Mouse (Mus musculus) neural tube, embryonic 12.5 days (tissue): Measurements from ENCODE around the gene Gm30737. TPM values are rescaled to one million over a fixed set of nuclear protein-coding genes. Genes with fewer than 3 reads are reported as not detected.
"Not testable (repeated sequence)": the region's sequence is repeated elsewhere in the genome, so short reads cannot be mapped to it uniquely, and the experiment has no call there.

Source experiments
- ATAC-seq: fragments of 200-750 bp; cut with Nextera tagmentation; 2 replicates; pipeline ENCODE4 v1.8.0; 2017; ENCODE audit warnings: low read depth, mild to moderate bottlenecking, moderate TSS enrichment, moderate library complexity; ENCODE audit not compliant: low FRiP score
- H3K27ac ChIP-seq: fragments of 300-500 bp; sonication (generic); 2 replicates; pipeline ENCODE4 v1.5.1; 2016
- H3K27me3 ChIP-seq: fragments of 300-500 bp; sonication (generic); replicated peaks from 2 replicates; pipeline ENCODE4 v1.6.1; 2016; ENCODE audit warnings: mild to moderate bottlenecking
- H3K36me3 ChIP-seq: fragments of 300-500 bp; sonication (generic); 2 replicates; pipeline ENCODE4 v1.6.1; 2016; ENCODE audit warnings: mild to moderate bottlenecking
- H3K4me1 ChIP-seq: fragments of 300-500 bp; sonication (generic); 2 replicates; pipeline ENCODE4 v1.6.1; 2016
- H3K4me2 ChIP-seq: fragments of 300-500 bp; sonication (generic); replicated peaks from 2 replicates; pipeline ENCODE4 v1.6.1; 2016; ENCODE audit warnings: mild to moderate bottlenecking
- H3K4me3 ChIP-seq: fragments of 300-500 bp; sonication (generic); 2 replicates; pipeline ENCODE4 v1.5.1; 2016
- H3K9ac ChIP-seq: fragments of 300-500 bp; sonication (generic); 2 replicates; pipeline ENCODE4 v1.6.1; 2016; ENCODE audit warnings: mild to moderate bottlenecking
- H3K9me3 ChIP-seq: fragments of 300-500 bp; sonication (generic); 2 replicates; pipeline ENCODE4 v1.6.1; 2016; ENCODE audit warnings: mild to moderate bottlenecking
- WGBS: fragments of 180-500 bp; shearing (Covaris S2); methylation state at CpG from one replicate; pipeline ENCODE4 v1.1.7; 2016; 5-methylcytosine and 5-hydroxymethylcytosine counted together
- polyA plus RNA-seq: library from polyadenylated mRNA; unstranded; fragments of >200 nt; fragmentation: Nextera tagmentation; extraction: Ambion mirVana; gene quantifications from 2 replicates; pipeline ENCODE4 v1.2.1, GENCODE M21; 2016

Gm30737 gene
- polyA plus RNA-seq = not detected in 2 replicates

- WGBS = no CpG with 5 or more reads among the region's 7 CpGs
- not testable (repeated sequence) for H3K27ac ChIP-seq, H3K4me3 ChIP-seq, H3K4me1 ChIP-seq, H3K9ac ChIP-seq, H3K9me3 ChIP-seq, ATAC-seq, H3K4me2 ChIP-seq, H3K36me3 ChIP-seq, H3K27me3 ChIP-seq
Measured at GRCm38 (mm10) chrY:14400410-14400809, at the start of gene Gm30737. Gm30737 (plus strand) TSS chrY:14400710.
